Mouse (Mus musculus) right cerebral cortex, adult 2 months (tissue): ENCODE results near the gene BC051142.
"Not testable (repeated sequence)": the region's sequence is repeated elsewhere in the genome, so short reads cannot be mapped to it uniquely, and the experiment has no call there.

Experiments used
- DNase-seq, 2 experiments: peaks; one replicate each; pipeline ENCODE4 v3.0.0; 2021 to 2022; ENCODE audit warnings: low spot score in 2 of 2

The BC051142 gene

DNA sequence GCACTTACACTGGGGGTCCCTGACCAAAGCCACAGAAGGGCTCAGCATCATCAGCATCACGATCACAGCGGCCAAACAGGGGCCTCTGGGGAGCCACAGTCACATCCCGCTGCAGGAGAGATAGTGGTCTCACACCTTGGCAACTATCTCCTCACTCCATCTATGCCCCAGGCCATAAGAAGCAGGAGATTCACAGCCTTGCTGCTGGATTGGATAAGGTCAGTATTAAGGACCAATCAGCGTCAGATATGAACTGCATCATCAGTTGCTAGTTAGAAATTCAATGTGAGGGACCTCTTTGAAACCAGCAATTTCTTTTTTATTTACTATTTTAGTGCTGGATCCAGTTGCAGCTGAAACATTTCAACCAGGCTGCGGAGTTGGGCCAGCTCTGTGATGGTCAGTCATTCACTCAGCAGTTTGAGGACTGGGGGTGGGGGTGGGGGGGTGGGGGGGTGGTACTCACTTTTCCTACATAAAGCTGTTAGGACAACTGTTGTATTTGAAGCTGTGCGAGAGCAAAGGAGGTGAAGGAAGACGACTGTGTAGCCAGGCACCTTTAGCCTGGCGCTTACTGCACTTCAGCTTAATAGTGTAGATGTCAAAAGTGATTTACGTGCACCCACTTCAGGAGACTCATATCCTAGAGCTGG is 436 bp upstream of the BC051142 start:
- peak; percentile 64 to 75 for DNase-seq

DNA sequence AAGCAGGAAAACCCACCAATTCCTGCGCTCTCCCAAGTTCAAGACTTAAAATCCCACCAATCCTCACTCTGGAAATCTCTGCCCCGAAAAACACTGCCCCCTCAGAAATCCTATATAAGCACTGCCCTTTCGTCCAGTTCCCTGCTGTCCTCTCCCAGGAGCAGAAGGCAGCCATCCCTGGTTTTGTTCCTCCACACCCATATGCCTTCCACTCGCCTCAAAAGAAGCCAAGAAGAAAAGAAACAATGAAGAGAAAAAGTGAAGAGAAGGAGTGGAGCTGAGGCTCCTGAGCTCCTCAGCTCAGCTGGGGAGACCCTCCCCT is 735 bp downstream of the BC051142 start:
- DNase-seq: no peak

GRCm38 (mm10) chr17:34411117-34411516 is 12.5 kb downstream of the BC051142 start:
- DNase-seq: peak; percentile 83 to 84

DNA sequence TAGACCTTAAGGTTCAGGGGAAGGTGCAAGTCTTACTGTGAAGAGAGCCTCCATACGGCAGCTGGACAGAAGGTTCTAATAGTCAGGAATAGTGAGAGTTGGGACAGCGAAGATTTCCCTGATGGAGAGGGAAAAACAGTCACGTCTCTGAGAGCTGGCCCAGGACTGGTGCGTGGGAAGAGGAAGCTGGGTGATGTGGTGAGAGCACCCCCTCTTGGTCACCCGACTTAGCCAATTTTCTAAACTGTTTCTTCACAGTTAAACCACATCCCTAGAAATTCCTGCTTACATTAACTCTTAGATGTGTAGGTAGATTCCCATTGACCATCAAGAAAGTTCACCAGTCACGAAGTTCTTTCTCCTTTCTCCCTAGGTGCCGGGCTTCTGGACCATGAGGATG is 21.4 kb downstream of the BC051142 start:
- DNase-seq: no peak

- peak; percentile 15 to 37 for DNase-seq
Observed at GRCm38 (mm10) chr17:34427597-34427996, 29.0 kb downstream of the BC051142 start.

- DNase-seq: peak in 1 of 2 experiments; percentile 7
Observed at GRCm38 (mm10) chr17:34437120-34437519, 38.5 kb downstream of the BC051142 start.

- DNase-seq: peak in 1 of 2 experiments; percentile 4
Observed at GRCm38 (mm10) chr17:34437606-34438005, 39.0 kb downstream of the BC051142 start.

GRCm38 (mm10) chr17:34438588-34438987 is 40.0 kb downstream of the BC051142 start:
- DNase-seq: peak; percentile 9

- no peak for DNase-seq
Observed at GRCm38 (mm10) chr17:34439795-34440194, 41.2 kb downstream of the BC051142 start.

DNA sequence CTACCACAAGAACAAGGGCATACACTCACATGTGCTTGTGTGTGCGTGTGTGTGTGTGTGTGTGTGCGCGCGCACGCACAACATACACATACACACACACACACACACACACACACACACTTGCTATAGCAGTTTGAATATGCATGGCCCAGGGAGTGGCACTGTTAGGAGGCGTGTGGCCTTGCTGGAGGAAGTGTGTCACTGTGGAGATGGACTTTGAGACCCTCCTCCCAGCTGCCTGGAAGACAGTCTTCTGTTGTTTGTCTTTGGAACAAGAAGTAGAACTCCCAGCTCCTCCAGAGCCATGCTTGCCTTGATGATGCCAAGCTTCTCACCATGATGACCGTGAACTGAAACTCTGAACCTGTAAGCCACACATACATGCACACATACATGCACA is 43.4 kb downstream of the BC051142 start:
- no peak for DNase-seq

- no peak for DNase-seq
Observed at GRCm38 (mm10) chr17:34448473-34449041, 49.9 kb downstream of the BC051142 start.

DNA sequence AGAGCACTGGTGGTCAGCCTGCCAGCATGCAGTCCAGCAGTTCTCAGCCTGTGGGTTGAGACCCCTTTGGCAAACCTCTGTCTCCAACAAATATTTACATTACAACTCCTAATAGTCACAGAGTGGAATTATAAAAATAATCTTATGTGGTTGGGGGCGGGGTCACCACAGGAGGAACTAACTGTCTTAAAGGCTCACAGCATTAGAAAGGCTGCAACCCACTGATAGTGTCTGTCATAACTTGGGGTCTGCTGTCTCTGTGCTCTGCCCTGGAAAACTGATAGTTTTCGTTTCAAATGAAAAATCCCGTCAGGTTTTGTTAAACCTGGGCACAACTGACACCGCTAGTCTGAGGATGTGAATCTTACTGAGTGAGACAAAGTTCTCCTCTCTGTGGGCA is 59.0 kb downstream of the BC051142 start:
- DNase-seq: no peak

DNA sequence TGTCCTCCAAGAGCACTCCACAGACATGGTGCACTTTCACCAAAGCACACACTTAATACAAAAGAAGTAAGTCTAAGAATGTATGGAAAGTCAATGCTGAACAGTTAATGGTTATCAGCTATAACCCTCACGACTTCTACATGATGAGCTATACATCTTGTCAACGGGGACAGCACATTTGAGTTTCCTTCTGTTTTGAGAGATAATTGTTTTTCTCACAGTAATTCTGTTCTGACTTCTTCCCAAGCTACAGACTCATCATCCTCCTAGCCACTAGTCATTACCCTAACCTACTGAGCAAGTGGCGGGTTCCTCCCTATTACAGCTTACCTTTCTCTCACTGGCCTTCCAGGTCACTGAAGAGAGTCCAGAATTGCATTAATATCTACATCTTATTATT is 60.6 kb downstream of the BC051142 start:
- no peak for DNase-seq

- not testable (repeated sequence) for DNase-seq
Observed at GRCm38 (mm10) chr17:34465906-34466305, 67.3 kb downstream of the BC051142 start.

DNA sequence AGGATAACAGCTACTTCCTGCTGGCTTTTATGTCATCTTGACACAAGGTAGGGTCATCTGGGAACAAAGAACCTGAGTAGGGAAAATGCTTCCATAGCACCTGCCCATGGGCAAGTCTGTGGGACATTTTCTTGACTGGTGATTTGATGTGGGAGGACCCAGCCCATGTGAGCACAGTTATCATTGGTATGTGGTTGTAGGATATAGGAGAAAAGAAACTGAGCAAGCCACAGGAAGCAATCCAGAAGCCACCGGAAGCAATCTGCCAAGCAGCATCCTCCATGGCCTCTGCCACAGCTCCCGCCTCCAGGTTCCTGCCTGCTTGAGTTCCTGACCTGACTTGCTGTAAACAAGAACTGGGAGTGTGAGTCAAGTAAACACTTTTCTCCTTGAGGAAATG is 71.9 kb downstream of the BC051142 start:
- DNase-seq: no peak

DNA sequence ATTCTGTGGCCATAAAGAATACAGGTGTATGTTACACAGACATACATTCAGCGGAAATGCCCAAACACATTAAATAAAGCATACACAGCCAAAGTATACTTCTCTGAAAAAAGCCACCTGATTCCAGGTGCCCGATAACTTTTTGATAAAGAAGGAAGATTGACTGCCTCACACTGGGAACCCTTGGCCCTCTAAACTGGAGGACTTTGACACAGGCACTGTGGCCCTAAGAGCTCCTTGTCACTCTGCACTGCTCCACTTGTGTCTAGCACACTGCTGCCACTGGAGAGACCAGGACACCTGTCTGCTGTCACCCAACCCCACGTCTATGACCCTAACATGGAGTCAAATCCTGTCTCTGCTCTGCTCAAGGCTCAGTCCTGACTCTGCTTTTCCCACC is 76.4 kb downstream of the BC051142 start:
- DNase-seq: no peak

- no peak for DNase-seq
Observed at GRCm38 (mm10) chr17:34476427-34476826, 77.8 kb downstream of the BC051142 start.

DNA sequence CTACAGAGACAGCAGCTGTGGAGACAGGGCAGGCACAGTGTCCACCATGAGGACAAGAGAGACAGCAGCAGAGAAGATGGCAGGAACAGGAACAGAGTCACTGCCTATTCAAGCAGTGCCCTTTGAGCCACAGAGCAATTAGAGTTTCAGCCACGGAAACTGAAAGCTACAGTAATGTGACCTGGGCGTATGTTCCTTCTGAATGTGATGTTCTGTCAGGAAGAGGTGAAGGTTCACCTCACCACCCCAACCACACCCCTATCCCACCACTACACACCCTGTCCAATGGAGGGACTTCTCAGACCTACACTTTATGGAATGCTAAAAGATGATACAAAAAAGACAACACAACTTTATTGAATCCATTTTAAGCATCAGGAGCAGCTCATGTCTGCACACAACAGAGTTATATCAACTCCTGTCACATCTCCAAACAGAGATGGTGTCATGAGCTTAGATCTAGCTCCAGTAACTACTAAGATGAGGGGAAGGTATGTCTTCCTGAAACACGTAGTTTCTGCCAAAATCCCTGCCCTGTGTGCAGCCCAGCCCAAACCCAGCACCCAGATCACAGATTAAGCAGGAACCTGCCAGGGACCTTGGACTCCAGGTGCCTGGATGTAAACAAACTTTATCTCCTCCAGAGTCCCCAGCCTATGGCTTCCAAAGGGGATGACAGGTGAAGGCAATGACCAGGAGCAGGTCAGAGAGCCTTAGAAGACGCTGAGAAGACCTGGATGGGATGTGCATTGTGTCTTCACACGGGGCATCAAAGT is 78.8 kb downstream of the BC051142 start, which contains the start of gene Btnl4:
Gene Btnl4, minus strand, starts transcription at position 81 of the 776 bp plus-strand sequence.
- DNase-seq: not testable (repeated sequence)

DNA sequence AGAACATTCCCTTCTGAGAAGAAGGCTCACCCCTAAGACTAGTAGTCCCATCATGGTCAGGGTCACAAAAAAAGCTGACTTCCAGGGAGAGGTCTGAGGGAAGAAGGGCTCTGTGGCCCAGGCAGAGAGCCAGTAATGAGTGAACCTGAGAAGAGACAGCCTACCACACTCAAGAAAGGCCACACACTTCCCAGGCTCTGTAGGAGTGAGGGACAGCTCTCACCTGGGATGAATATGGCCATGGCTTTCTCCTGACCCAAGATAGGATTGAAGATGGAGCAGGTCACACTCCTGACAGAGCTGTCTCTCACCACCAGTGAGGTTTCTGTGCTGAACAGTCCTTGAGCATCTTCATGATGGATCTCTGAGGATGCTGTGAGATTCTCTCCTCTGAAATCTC is 94.2 kb downstream of the BC051142 start:
- no peak for DNase-seq

DNA sequence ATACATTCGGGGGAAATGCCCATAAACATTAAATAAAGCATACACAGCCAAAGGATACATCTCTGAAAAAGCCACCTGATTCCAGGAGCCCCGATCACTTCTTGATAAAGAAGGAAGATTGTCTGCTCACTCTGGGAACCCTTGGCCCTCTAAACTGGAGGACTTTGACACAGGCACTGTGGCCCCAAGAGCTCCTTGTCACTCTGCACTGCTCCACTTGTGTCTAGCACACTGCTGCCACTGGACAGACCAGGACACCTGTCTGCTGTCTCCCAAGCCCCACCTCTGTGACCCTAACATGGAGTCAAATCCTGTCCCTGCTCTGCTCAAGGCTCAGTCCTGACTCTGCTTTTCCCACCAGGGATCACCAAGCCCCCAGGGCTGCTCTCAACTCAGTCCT is 96.5 kb downstream of the BC051142 start:
- not testable (repeated sequence) for DNase-seq

DNA sequence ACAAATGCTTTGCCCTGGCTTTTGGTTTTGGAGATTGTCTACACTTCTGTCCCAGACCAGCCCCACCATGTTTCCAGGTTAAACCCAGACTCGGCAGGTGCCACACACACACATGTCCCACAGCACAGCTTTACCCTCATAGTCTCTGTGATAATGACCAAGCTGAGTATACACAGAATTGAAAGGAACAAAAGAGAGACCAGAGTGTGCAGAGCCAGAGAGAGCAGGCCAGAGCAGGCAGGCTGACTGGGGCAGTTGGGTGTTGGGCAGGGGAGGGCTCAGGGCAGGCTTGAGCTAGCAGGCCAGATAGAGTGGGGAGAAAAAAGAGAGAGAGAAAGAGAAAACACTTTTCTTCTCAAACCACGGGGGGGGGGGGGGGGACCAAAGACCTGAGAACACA is 97.9 kb downstream of the BC051142 start:
- DNase-seq: no peak

DNA sequence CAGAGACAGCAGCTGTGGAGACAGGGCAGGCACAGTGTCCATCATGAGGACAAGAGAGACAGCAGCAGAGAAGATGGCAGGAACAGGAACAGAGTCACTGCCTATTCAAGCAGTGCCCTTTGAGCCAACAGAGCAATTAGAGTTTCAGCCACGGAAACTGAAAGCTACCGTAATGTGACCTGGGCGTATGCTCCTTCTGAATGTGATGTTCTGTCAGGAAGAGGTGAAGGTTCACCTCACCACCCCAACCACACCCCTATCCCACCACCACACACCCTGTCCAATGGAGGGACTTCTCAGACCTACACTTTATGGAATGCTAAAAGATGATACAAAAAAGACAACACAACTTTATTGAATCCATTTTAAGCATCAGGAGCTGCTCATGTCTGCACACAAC is 98.7 kb downstream of the BC051142 start:
- not testable (repeated sequence) for DNase-seq

DNA sequence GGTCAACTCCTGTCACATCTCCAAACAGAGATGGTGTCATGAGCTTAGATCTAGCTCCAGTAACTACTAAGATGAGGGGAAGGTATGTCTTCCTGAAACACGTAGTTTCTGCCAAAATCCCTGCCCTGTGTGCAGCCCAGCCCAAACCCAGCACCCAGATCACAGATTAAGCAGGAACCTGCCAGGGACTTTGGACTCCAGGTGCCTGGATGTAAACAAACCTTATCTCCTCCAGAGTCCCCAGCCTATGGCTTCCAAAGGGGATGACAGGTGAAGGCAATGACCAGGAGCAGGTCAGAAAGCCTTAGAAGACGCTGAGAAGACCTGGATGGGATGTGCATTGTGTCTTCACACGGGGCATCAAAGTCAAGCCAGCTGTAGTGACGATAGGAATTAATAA is 99.1 kb downstream of the BC051142 start:
- DNase-seq: not testable (repeated sequence)
